Mouse (Mus musculus): ENCODE measurements around the gene Med29. TPM values are rescaled to one million over a fixed set of nuclear protein-coding genes. Genes with fewer than 3 reads are reported as not detected.

Gene Med29
- polyA plus RNA-seq, 1 experiment from 2014 or later = 41.2 TPM

DNA sequence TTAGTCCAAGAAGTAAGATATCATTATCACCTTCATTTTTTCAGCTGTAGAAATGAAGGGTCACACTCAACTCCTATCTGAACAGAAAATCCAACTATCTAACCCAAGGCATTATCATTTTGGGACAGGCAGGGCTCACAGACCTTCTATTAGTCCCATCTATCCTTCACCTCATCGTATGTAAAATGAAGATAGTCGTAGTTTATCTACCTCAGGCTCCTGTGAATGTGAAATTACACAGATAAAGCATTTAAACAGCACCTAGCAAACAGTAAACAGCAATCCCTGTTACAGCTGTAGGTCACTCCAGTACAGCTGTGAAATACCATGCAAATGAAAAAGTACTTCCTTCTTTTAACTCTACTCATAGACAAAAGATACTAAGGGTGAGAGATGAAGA is 39.7 kb upstream of the Med29 start:
- no peak overlapping the region for H3K4me2 ChIP-seq (ENCODE audit: low read depth, low read length)
- H3K9ac ChIP-seq (ENCODE audit: low read length) = no peak overlapping the region
- no peaks in the 10 kb centered on the region for H3K27me3 ChIP-seq (ENCODE audit: control insufficient read depth, insufficient read depth, low read length)
- no peaks in the 10 kb centered on the region for H3K36me3 ChIP-seq (ENCODE audit: control insufficient read depth, insufficient read depth, low read length)
- 86% methylated on average over 2 of the region's 2 CpGs for WGBS
- H3K4me1 ChIP-seq (ENCODE audit: control insufficient read depth, insufficient read depth, low read length) = peaks cover 18% of the 10 kb centered on the region
- no peak overlapping the region for H3K4me3 ChIP-seq (replicated peaks; ENCODE audit: low read length)
- H3K27ac ChIP-seq (ENCODE audit: low read length) = no peak overlapping the region
- no peak for ATAC-seq (ENCODE audit: insufficient read depth, low FRiP score)
- no peaks in the 10 kb centered on the region for H3K9me3 ChIP-seq (replicated peaks; ENCODE audit: control insufficient read depth, low read length)

DNA sequence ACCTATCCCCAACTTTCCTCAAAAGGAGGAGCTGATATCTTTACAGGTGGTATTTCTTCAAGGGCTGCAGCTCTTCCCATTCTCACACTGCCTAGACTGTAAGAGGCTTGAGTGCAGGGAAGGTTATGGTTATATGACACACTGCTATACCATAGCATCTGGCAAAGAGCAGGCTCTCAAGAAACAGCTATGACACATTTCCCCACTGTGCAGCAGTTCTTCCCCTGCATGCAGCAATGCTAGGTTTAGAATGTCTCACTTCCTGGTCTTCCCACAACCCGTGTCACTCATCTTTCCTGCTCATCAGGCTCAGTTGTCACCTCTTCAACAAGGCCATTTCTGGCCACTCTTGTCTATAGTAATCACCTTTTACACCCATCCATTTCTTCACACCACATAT is 38.0 kb upstream of the Med29 start:
- Histone ChIP-seq H3K9me3 (replicated peaks; ENCODE audit: control insufficient read depth, low read length) (no peaks in the 10 kb centered on the region), H3K27ac (ENCODE audit: low read length) (no peak overlapping the region), H3K4me3 (replicated peaks; ENCODE audit: low read length) (no peak overlapping the region), H3K9ac (ENCODE audit: low read length) (no peak overlapping the region), H3K4me2 (ENCODE audit: low read depth, low read length) (no peak overlapping the region), H3K36me3 (ENCODE audit: control insufficient read depth, insufficient read depth, low read length) (0 out of 2 replicates have a peak, but pooled peaks cover 3% of the 10 kb centered on the region), H3K27me3 (ENCODE audit: control insufficient read depth, insufficient read depth, low read length) (no peaks in the 10 kb centered on the region), H3K4me1 (ENCODE audit: control insufficient read depth, insufficient read depth, low read length) (peaks cover 15% of the 10 kb centered on the region)
- 70% methylated on average over 1 of the region's 1 CpGs for WGBS
- no peak for ATAC-seq (ENCODE audit: insufficient read depth, low FRiP score)

DNA sequence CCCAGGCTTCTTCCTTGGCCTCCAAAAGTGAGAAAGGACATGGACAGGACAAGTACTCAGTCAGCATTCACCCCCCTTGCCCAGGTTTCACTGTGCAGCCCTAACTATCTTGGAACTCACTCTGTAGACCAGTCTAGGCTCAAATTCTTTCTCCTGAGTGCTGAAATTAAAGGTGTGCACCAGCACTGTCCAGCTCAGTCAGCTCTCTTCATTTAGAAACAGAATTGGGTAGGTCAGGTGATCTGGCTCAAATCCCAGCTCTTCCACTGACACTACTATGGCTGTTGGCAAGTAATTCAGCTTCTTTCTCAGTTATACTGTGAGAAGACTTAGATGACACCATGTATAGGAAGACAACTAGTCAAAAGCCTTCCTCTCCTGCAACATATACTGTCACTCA is 35.2 kb upstream of the Med29 start:
- Histone ChIP-seq H3K27me3 (ENCODE audit: control insufficient read depth, insufficient read depth, low read length) (no peaks in the 10 kb centered on the region), H3K27ac (ENCODE audit: low read length) (no peak overlapping the region), H3K4me1 (ENCODE audit: control insufficient read depth, insufficient read depth, low read length) (no peaks in the 10 kb centered on the region), H3K36me3 (ENCODE audit: control insufficient read depth, insufficient read depth, low read length) (peaks cover 12% of the 10 kb centered on the region; the same call in 1 of the 2 replicates), H3K4me2 (ENCODE audit: low read depth, low read length) (no peak overlapping the region), H3K9ac (ENCODE audit: low read length) (no peak overlapping the region), H3K4me3 (replicated peaks; ENCODE audit: low read length) (no peak overlapping the region), H3K9me3 (replicated peaks; ENCODE audit: control insufficient read depth, low read length) (no peaks in the 10 kb centered on the region)
- no peak for ATAC-seq (ENCODE audit: insufficient read depth, low FRiP score)

DNA sequence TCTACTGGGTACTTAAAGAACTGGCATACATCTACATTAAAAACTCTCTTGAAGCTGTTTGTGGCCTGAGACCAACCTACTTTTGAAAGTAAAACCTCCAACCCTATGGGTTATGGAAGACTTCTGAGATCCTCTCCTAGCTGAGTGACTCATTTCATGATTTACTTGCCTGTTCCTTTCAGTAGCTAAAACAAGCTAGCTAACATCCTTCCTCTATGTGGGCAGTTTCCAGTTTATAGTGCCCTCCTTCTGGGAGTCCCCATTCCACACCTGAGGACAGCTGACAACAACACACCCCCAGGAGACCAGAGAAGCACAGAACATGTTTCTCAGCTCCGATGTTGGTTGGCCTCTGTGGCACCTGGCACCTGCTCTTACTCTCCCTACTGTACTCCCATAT is 30.5 kb upstream of the Med29 start:
- Histone ChIP-seq H3K9ac (ENCODE audit: low read length) (no peak overlapping the region), H3K4me1 (ENCODE audit: control insufficient read depth, insufficient read depth, low read length) (no peaks in the 10 kb centered on the region)
- WGBS = 97% methylated on average over 1 of the region's 1 CpGs

DNA sequence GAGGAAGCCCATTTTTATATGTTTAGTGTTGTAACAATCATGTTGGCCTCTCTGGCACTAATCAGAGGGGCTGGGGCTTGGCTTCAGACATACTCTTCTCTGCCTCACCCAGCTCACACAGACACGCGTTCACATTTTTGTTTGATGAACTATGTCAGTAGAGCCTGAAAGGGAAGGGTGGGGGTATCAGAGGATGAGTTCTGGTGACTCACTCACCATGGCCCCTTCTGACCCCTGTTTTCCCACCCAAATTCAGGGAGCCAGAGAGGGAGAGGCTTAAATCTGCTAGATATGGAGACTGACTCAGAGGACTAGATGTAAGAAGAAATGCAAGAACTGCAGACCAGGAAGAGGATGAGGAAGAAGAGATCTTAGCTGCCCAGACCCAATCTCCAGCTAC is 26.9 kb upstream of the Med29 start:
- H3K27ac ChIP-seq (ENCODE audit: low read length) = peak overlapping the region; percentile 21; the same call in 1 of the 2 replicates

More for the DNA sequence above, 30.5 kb upstream of the Med29 start:
- Histone ChIP-seq H3K4me3 (replicated peaks; ENCODE audit: low read length) (no peak overlapping the region), H3K9me3 (replicated peaks; ENCODE audit: control insufficient read depth, low read length) (no peaks in the 10 kb centered on the region), H3K36me3 (ENCODE audit: control insufficient read depth, insufficient read depth, low read length) (peaks cover 27% of the 10 kb centered on the region), H3K27me3 (ENCODE audit: control insufficient read depth, insufficient read depth, low read length) (no peaks in the 10 kb centered on the region), H3K4me2 (ENCODE audit: low read depth, low read length) (no peak overlapping the region), H3K27ac (ENCODE audit: low read length) (no peak overlapping the region)
- no peak for ATAC-seq (ENCODE audit: insufficient read depth, low FRiP score)

DNA sequence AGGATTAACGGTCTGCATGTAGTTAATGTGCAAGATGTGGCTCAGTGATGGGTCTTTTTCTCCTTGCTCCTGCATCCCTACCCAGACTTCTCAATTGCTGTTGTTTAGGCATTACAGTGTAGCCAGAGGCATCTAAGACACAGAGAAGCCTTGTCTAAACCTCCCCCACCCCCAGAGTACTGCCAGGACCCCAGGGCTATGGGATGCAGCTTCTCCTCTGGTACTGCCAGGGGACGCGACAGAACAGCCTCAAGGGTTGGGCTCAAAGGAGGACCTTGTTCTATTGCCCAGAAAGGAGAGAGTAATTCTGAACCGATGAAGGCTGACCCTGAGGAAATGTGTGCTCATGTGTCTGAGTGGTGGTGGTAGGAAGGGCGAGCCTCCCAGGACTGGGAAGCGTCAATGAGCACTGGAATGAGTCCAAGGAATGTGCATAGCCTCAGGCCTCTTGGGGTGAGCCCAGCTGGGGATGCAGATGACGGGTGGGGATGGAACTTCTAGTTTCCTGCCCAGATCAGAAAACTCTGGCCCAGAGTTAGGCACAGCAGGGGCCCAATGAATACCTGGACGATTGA is 25.7 kb upstream of the Med29 start:
- H3K4me1 ChIP-seq (ENCODE audit: control insufficient read depth, insufficient read depth, low read length) = no peaks in the 10 kb centered on the region
- ATAC-seq (ENCODE audit: insufficient read depth, low FRiP score) = peak; percentile 64; the same call in 1 of the 2 replicates
- H3K9ac ChIP-seq (ENCODE audit: low read length) = no peak overlapping the region
- H3K9me3 ChIP-seq (replicated peaks; ENCODE audit: control insufficient read depth, low read length) = no peaks in the 10 kb centered on the region
- H3K27me3 ChIP-seq (ENCODE audit: control insufficient read depth, insufficient read depth, low read length) = no peaks in the 10 kb centered on the region
- H3K36me3 ChIP-seq (ENCODE audit: control insufficient read depth, insufficient read depth, low read length) = peaks cover 34% of the 10 kb centered on the region
- no peak overlapping the region for H3K27ac ChIP-seq (ENCODE audit: low read length)
- no peak overlapping the region for H3K4me3 ChIP-seq (replicated peaks; ENCODE audit: low read length)
- 57% methylated on average over 8 of the region's 8 CpGs for WGBS
- H3K4me2 ChIP-seq (ENCODE audit: low read depth, low read length) = no peak overlapping the region

More for the DNA sequence above, 26.9 kb upstream of the Med29 start:
- Histone ChIP-seq H3K4me3 (replicated peaks; ENCODE audit: low read length) (no peak overlapping the region), H3K27me3 (ENCODE audit: control insufficient read depth, insufficient read depth, low read length) (no peaks in the 10 kb centered on the region), H3K9me3 (replicated peaks; ENCODE audit: control insufficient read depth, low read length) (no peaks in the 10 kb centered on the region), H3K4me2 (ENCODE audit: low read depth, low read length) (no peak overlapping the region), H3K4me1 (ENCODE audit: control insufficient read depth, insufficient read depth, low read length) (no peaks in the 10 kb centered on the region), H3K9ac (ENCODE audit: low read length) (no peak overlapping the region), H3K36me3 (ENCODE audit: control insufficient read depth, insufficient read depth, low read length) (peaks cover 33% of the 10 kb centered on the region)
- ATAC-seq (ENCODE audit: insufficient read depth, low FRiP score) = no peak
- WGBS = 87% methylated on average over 2 of the region's 2 CpGs

DNA sequence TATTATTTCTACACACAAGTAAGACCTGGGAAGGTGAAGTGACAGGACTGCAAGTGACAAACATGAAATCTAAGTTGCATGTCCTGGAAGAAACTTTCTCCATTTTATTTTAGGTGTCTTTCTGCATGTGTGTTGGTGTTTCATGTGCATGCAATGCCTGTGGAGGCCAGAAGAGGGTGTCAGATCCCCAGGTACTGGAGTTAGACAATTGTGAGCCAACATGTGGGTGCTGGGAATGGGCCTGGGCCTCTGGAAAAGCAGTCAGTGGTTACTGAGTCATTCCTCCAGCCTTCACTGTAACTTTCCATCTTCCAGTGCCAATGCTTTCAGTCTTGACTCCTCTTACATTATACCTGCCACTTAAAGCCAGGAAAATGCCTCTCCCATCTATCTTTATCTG is 24.9 kb upstream of the Med29 start:
- Histone ChIP-seq H3K4me2 (ENCODE audit: low read depth, low read length) (no peak overlapping the region), H3K4me3 (replicated peaks; ENCODE audit: low read length) (no peak overlapping the region), H3K27me3 (ENCODE audit: control insufficient read depth, insufficient read depth, low read length) (no peaks in the 10 kb centered on the region), H3K9ac (ENCODE audit: low read length) (no peak overlapping the region), H3K4me1 (ENCODE audit: control insufficient read depth, insufficient read depth, low read length) (no peaks in the 10 kb centered on the region), H3K9me3 (replicated peaks; ENCODE audit: control insufficient read depth, low read length) (no peaks in the 10 kb centered on the region), H3K27ac (ENCODE audit: low read length) (no peak overlapping the region), H3K36me3 (ENCODE audit: control insufficient read depth, insufficient read depth, low read length) (peaks cover 30% of the 10 kb centered on the region; the same call in 1 of the 2 replicates)
- no peak for ATAC-seq (ENCODE audit: insufficient read depth, low FRiP score)

DNA sequence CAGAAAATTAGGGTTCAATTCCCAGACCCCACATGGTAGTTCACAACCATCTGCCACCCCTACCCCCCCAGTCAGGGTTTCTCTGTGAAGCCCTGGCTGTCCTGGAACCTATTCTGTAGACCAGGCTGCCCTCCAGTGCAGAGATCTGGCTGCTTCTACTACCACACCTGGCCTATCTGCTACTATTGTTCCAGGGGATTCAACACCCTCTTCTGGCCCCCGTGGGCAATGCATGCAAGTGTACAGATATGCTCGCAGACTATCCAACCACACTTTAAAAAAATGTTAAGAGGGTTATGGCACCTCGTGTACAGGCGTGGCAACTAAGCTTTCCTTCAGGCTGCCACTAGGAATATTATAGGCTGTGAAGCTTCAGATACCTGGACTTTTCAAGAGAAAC is 20.3 kb upstream of the Med29 start:
- Histone ChIP-seq H3K36me3 (ENCODE audit: control insufficient read depth, insufficient read depth, low read length) (0 out of 2 replicates have a peak, but pooled peaks cover 21% of the 10 kb centered on the region), H3K27me3 (ENCODE audit: control insufficient read depth, insufficient read depth, low read length) (no peaks in the 10 kb centered on the region), H3K9ac (ENCODE audit: low read length) (no peak overlapping the region), H3K9me3 (replicated peaks; ENCODE audit: control insufficient read depth, low read length) (no peaks in the 10 kb centered on the region), H3K4me2 (ENCODE audit: low read depth, low read length) (no peak overlapping the region), H3K27ac (ENCODE audit: low read length) (no peak overlapping the region), H3K4me3 (replicated peaks; ENCODE audit: low read length) (no peak overlapping the region), H3K4me1 (ENCODE audit: control insufficient read depth, insufficient read depth, low read length) (0 out of 2 replicates have a peak, but pooled peaks cover 7% of the 10 kb centered on the region)
- 85% methylated on average over 4 of the region's 4 CpGs for WGBS
- no peak for ATAC-seq (ENCODE audit: insufficient read depth, low FRiP score)

DNA sequence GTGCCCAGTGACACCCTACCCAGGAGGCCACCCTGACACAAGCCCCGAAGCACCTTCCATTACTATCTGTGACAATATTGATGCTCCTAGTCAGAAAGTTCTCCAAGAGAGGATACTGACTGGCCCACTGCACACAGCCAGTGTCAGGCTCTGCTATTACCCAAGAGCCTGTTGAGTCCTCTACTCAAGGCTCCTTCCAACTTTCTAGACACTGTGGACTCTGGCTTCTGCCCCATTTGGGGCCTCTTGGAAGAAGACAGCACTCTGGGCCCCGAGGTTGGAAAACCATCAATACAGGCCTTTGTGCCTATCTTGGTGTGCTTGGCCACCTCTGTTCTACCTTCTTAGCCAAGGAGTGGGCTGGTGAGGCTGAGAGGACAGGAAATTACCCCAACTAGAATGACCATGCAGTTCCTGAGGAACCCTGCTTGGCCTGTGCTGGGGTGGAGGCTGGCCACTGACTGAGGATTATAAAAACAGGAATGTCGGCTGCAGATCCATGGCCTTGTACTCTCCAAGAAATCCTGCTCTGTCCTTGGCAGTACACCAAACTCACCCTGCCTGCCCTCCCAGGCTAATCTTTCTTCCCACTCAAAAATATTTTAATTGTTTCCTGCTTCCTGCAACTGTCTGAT is 18.4 kb upstream of the Med29 start:
- Histone ChIP-seq H3K9me3 (replicated peaks; ENCODE audit: control insufficient read depth, low read length) (no peaks in the 10 kb centered on the region), H3K9ac (ENCODE audit: low read length) (no peak overlapping the region), H3K27ac (ENCODE audit: low read length) (peak overlapping the region; percentile 21; the same call in 1 of the 2 replicates), H3K4me3 (replicated peaks; ENCODE audit: low read length) (no peak overlapping the region), H3K27me3 (ENCODE audit: control insufficient read depth, insufficient read depth, low read length) (no peaks in the 10 kb centered on the region), H3K4me1 (ENCODE audit: control insufficient read depth, insufficient read depth, low read length) (0 out of 2 replicates have a peak, but pooled peaks cover 7% of the 10 kb centered on the region), H3K4me2 (ENCODE audit: low read depth, low read length) (no peak overlapping the region), H3K36me3 (ENCODE audit: control insufficient read depth, insufficient read depth, low read length) (peaks cover 25% of the 10 kb centered on the region; the same call in 1 of the 2 replicates)
- WGBS = 76% methylated on average over 3 of the region's 3 CpGs
- no peak for ATAC-seq (ENCODE audit: insufficient read depth, low FRiP score)

All from stomach, embryonic 16.5 days (tissue).